Mouse (Mus musculus) intestine, embryonic 16.5 days (tissue): ENCODE results near the gene Acoxl. TPM values are rescaled to one million over a fixed set of nuclear protein-coding genes. Genes with fewer than 3 reads are reported as not detected.

Source experiments
- ATAC-seq: fragments of 200-750 bp; cut with Nextera tagmentation; 2 replicates; pipeline ENCODE4 v1.8.0; 2017; ENCODE audit warnings: moderate TSS enrichment, moderate library complexity
- H3K27ac ChIP-seq: fragments of 300-500 bp; sonication (generic); 2 replicates; pipeline ENCODE4 v1.5.1; 2014; ENCODE audit warnings: mild to moderate bottlenecking, low read length
- H3K27me3 ChIP-seq: fragments of 300-500 bp; sonication (generic); replicated peaks from 2 replicates; pipeline ENCODE4 v1.6.1; 2014; ENCODE audit warnings: low read length, control low read depth, mixed read lengths; ENCODE audit not compliant: control insufficient read depth, insufficient read depth
- H3K36me3 ChIP-seq: fragments of 300-500 bp; sonication (generic); 2 replicates; pipeline ENCODE4 v1.6.1; 2014; ENCODE audit warnings: low read length, control low read depth; ENCODE audit not compliant: control insufficient read depth, insufficient read depth
- H3K4me1 ChIP-seq: fragments of 300-500 bp; sonication (generic); 2 replicates; pipeline ENCODE4 v1.6.1; 2014; ENCODE audit warnings: low read length, control low read depth, mixed read lengths; ENCODE audit not compliant: control insufficient read depth, insufficient read depth
- H3K4me2 ChIP-seq: fragments of 300-500 bp; sonication (generic); 2 replicates; pipeline ENCODE4 v1.6.1; 2014; ENCODE audit warnings: low read depth, low read length, control low read depth
- H3K4me3 ChIP-seq: fragments of 300-500 bp; sonication (generic); 2 replicates; pipeline ENCODE4 v1.5.1; 2014; ENCODE audit warnings: mild to moderate bottlenecking, low read length
- H3K9ac ChIP-seq: fragments of 300-500 bp; sonication (generic); 2 replicates; pipeline ENCODE4 v1.6.1; 2014; ENCODE audit warnings: low read depth, low read length
- H3K9me3 ChIP-seq: fragments of 300-500 bp; sonication (generic); 2 replicates; pipeline ENCODE4 v1.6.1; 2016; ENCODE audit warnings: low read length, control low read depth; ENCODE audit not compliant: control insufficient read depth
- WGBS: fragments of 180-500 bp; shearing (Covaris S2); extraction: QIAGEN DNeasy Blood & Tissue Kit; methylation state at CpG from one replicate; pipeline ENCODE4 v1.1.7; 2014; 5-methylcytosine and 5-hydroxymethylcytosine counted together
- polyA plus RNA-seq: library from polyadenylated mRNA; unstranded; fragments of >200 nt; fragmentation: Nextera tagmentation; extraction: Ambion mirVana; gene quantifications from 2 replicates; pipeline ENCODE4 v1.2.1, GENCODE M21; 2015

Gene Acoxl
- polyA plus RNA-seq = 0.10 and 0.17 TPM in 2 replicates

DNA sequence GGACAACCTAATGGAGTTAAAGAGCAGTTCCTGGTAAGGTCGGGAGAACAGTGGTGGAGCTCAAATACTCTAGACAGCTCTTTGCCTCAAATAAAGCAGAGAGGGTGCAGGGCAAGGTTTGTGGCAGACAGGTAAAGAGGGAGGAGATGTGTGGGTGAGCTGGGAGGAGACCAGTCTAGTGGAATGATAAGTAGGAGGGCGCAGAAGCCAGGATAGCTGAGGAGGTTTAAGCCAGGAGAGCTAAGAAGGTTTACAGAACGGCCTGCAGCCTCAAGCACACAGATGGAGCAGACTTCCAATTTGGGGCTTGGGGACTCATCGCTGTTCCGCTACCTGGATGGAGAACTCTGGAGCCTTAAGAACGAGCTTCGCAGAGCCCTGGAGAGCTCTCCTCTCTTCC is at the start of gene Acoxl:
Gene Acoxl (plus strand): TSS at position 301 of the 400 bp plus-strand sequence.
- H3K9me3 ChIP-seq = no peaks in the 10 kb centered on the region
- no peak within 1 kb of the TSS for H3K4me3 ChIP-seq
- no peaks in the 10 kb centered on the region for H3K4me1 ChIP-seq
- no peaks in the 10 kb centered on the region for H3K36me3 ChIP-seq
- no peak for ATAC-seq
- no peak within 1 kb of the TSS for H3K4me2 ChIP-seq
- no peak within 1 kb of the TSS for H3K27ac ChIP-seq
- WGBS = 63% methylated on average over 7 of the region's 7 CpGs
- peaks cover 23% of the 10 kb centered on the region for H3K27me3 ChIP-seq
- H3K9ac ChIP-seq = no peak within 1 kb of the TSS

- Histone ChIP-seq H3K9me3 (no peaks in the 10 kb centered on the region), H3K4me3 (peak overlapping the region; percentile 74), H3K4me1 (peaks cover 14% of the 10 kb centered on the region), H3K27ac (no peak overlapping the region; the same call in 1 of the 2 replicates), H3K4me2 (peak overlapping the region; percentile 80), H3K27me3 (no peaks in the 10 kb centered on the region), H3K9ac (peak overlapping the region; percentile 70), H3K36me3 (no peaks in the 10 kb centered on the region)
- ATAC-seq = peak; percentile 36; the same call in 1 of the 2 replicates
- 7% methylated on average over 11 of the region's 11 CpGs for WGBS
These were observed 49.5 kb upstream of the Acoxl start for GRCm38 (mm10) chr2:127789138-127789537.

GRCm38 (mm10) chr2:127789651-127790270 is 48.9 kb upstream of the Acoxl start:
- no peak overlapping the region for H3K9ac ChIP-seq
- H3K4me2 ChIP-seq = peak overlapping the region; percentile 80
- H3K27ac ChIP-seq = no peak overlapping the region
- 24% methylated on average over 9 of the region's 9 CpGs for WGBS
- no peak for ATAC-seq
- H3K4me1 ChIP-seq = peaks cover 14% of the 10 kb centered on the region
- no peaks in the 10 kb centered on the region for H3K27me3 ChIP-seq
- no peaks in the 10 kb centered on the region for H3K9me3 ChIP-seq
- no peaks in the 10 kb centered on the region for H3K36me3 ChIP-seq
- H3K4me3 ChIP-seq = peak overlapping the region; percentile 74; the same call in 1 of the 2 replicates

- Histone ChIP-seq H3K9ac (peak within 1 kb of the TSS; percentile 74), H3K4me2 (peak within 1 kb of the TSS; percentile 51), H3K4me3 (peak within 1 kb of the TSS; percentile 61), H3K4me1 (peaks cover 14% of the 10 kb centered on the region), H3K27me3 (no peaks in the 10 kb centered on the region), H3K36me3 (no peaks in the 10 kb centered on the region), H3K9me3 (no peaks in the 10 kb centered on the region), H3K27ac (peak within 1 kb of the TSS; percentile 72)
- 1% methylated on average over 37 of the region's 37 CpGs for WGBS
- peak; percentile 93 for ATAC-seq
These were observed 46.6 kb upstream of the Acoxl start, which contains the start of gene Mtln for GRCm38 (mm10) chr2:127791919-127792603. Gene Mtln, minus strand, starts transcription at chr2:127792488.

DNA sequence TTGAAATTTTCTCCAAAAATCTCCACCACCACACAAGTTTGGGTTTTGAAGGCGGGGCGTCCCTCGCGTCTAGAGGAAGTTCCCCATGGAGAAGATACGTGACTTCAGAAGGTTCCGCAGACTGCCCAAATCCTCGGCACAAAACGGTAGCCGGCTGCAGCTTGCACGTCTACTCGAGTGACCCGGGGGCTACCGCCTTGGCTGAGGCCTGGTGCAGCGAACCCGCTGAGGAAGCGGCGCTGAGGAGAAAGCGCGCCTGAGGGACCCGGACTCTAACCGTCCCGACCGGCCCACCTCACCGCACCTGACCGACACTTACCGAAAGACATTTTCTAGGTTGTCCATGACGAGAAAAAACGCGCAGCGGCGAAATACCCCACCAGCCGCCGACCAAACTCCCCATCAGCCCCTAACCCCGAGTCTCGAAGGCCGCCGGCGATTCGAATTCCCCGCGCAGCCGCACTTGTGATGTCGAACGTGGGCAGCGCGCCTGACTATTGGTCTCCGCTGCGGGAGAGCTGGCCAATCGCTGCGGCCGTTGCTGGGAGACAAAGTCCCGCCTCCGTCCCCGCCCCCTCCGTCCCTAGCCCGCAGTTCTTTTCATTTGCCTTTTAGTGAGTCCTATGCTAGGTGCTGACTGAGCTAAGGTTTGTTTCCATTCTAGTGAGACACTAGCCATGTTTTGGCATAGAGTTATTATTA is 7.1 kb upstream of the Acoxl start, which contains the start of gene Bub1:
Gene Bub1 (minus strand): TSS at position 465 of the 702 bp plus-strand sequence.
- peak within 1 kb of the TSS; percentile 69 for H3K4me2 ChIP-seq
- no peaks in the 10 kb centered on the region for H3K9me3 ChIP-seq
- H3K36me3 ChIP-seq = no peaks in the 10 kb centered on the region
- H3K27me3 ChIP-seq = no peaks in the 10 kb centered on the region; the same call in 1 of the 2 replicates
- peak; percentile 99 for ATAC-seq
- peak within 1 kb of the TSS; percentile 76 for H3K9ac ChIP-seq
- no peak within 1 kb of the TSS for H3K27ac ChIP-seq
- under 1% methylated on average over 56 of the region's 56 CpGs for WGBS
- H3K4me1 ChIP-seq = 0 out of 2 replicates have a peak, but pooled peaks cover 4% of the 10 kb centered on the region
- peak within 1 kb of the TSS; percentile 77 for H3K4me3 ChIP-seq

DNA sequence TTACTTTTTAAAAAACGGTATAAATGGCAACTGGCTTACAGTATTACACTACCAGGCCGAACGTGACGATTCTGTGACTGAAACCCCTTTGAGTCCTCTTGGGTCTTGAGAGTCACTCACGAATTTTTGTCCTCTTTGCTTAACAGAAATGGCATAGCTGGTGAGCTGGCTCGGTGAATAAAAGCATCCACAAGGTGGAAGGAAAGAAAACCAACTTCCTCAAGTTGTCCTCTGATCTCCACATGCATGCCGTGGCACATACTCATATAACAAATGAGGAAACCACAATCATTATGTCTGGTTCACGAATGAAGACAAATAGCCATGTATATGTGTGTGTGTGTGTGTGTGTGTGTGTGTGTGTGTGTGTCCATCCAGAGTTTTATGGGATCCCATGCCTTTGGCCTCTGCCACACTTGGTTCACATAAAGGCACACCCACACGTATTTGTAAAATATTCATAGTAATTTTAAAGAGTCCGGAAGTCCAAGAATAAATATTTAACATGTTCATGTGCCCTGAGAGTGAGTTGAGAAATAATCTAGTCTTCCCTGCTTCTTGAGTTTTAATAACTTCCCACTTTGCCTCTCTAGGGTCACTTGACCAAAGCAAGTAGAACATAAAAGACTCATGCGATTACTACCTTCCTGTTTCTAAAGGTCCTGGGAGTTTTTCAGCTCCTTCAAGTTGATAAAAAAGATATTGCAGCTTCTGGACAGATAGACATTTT is 6.4 kb upstream of the Acoxl start:
- H3K4me2 ChIP-seq = peak overlapping the region; percentile 69
- 0 out of 2 replicates have a peak, but pooled peaks cover 4% of the 10 kb centered on the region for H3K4me1 ChIP-seq
- H3K9ac ChIP-seq = peak overlapping the region; percentile 62
- H3K27me3 ChIP-seq = no peaks in the 10 kb centered on the region; the same call in 1 of the 2 replicates
- H3K36me3 ChIP-seq = no peaks in the 10 kb centered on the region
- H3K4me3 ChIP-seq = peak overlapping the region; percentile 77
- peak; percentile 52 for ATAC-seq
- no peak overlapping the region for H3K27ac ChIP-seq
- H3K9me3 ChIP-seq = no peaks in the 10 kb centered on the region
- 37% methylated on average over 11 of the region's 11 CpGs for WGBS

- 20% methylated on average over 2 of the region's 2 CpGs for WGBS
- H3K9ac ChIP-seq = no peak overlapping the region
- H3K27me3 ChIP-seq = no peaks in the 10 kb centered on the region; the same call in 1 of the 2 replicates
- no peak overlapping the region for H3K4me3 ChIP-seq
- H3K27ac ChIP-seq = no peak overlapping the region
- no peaks in the 10 kb centered on the region for H3K9me3 ChIP-seq
- H3K4me1 ChIP-seq = 0 out of 2 replicates have a peak, but pooled peaks cover 4% of the 10 kb centered on the region
- no peaks in the 10 kb centered on the region for H3K36me3 ChIP-seq
- no peak overlapping the region for H3K4me2 ChIP-seq
- ATAC-seq = no peak
These were observed 5.9 kb upstream of the Acoxl start for GRCm38 (mm10) chr2:127832833-127833190.

- Histone ChIP-seq H3K36me3 (no peaks in the 10 kb centered on the region), H3K4me3 (no peak overlapping the region), H3K4me2 (no peak overlapping the region), H3K9me3 (no peaks in the 10 kb centered on the region), H3K4me1 (no peaks in the 10 kb centered on the region), H3K27me3 (peaks cover 23% of the 10 kb centered on the region), H3K27ac (no peak overlapping the region), H3K9ac (no peak overlapping the region)
- WGBS = 16% methylated on average over 11 of the region's 11 CpGs
- no peak for ATAC-seq
These were observed 749 bp downstream of the Acoxl start for GRCm38 (mm10) chr2:127839425-127839824.
